Mouse (Mus musculus) E14TG2a.4 (cell line): ENCODE data around the gene Hspg2.
A peak's percentile ranks its signal among the peaks of the same experiment; 100 is the strongest.

Experiments
- H3K27me3 ChIP-seq: 2 replicates; pipeline ENCODE4 v1.6.1; 2014; ENCODE audit warnings: low read length, control low read depth; ENCODE audit not compliant: insufficient read depth
- H3K36me3 ChIP-seq: 2 replicates; pipeline ENCODE4 v1.6.1; 2014; ENCODE audit warnings: low read length, control low read depth; ENCODE audit not compliant: insufficient read depth
- H3K4me1 ChIP-seq: replicated peaks from 2 replicates; pipeline ENCODE4 v1.6.1; 2014; ENCODE audit warnings: low read depth, low read length, control low read depth
- H3K4me3 ChIP-seq: replicated peaks from 2 replicates; pipeline ENCODE4 v1.5.1; 2014; ENCODE audit warnings: mild to moderate bottlenecking, low read length
- H3K9me3 ChIP-seq: 2 replicates; pipeline ENCODE4 v1.6.1; 2014; ENCODE audit warnings: low read length, control low read depth
- CTCF ChIP-seq: conservative IDR thresholded peaks from 2 replicates; pipeline ENCODE4 v1.5.1; 2014; ENCODE audit warnings: low read length
- NANOG ChIP-seq: IDR thresholded peaks from 2 replicates; pipeline ENCODE4 v1.6.1; 2014; ENCODE audit warnings: borderline replicate concordance, low read length, mixed read lengths
- POU5F1 ChIP-seq: IDR thresholded peaks from 2 replicates; pipeline ENCODE4 v1.6.1; 2014; ENCODE audit warnings: low read length, borderline replicate concordance

Hspg2 gene

DNA sequence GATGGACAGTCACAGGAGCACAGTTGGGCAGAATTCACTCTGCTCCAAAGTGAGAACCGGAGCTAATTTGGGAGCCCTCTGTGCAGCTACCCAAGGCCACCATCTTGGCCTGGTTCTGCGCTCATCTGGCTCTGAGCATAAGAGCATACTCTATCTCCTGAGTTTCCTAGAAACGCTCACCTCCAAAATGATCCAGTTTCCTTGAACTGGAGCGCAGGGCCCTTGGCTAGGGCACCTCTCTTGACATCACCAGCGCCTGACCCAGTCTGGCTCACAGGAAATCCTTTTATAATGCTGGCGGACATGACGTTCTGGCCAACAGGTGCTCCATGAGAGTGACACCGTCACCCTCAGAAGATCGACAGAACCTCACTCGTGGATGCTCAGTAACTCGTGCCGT lies 12.0 kb upstream of the Hspg2 start:
- no peaks in the 10 kb centered on the region for H3K27me3 ChIP-seq
- no peak for TF ChIP-seq NANOG
- TF ChIP-seq CTCF: no peak
- TF ChIP-seq POU5F1: no peak
- peaks cover 72% of the 10 kb centered on the region for H3K4me1 ChIP-seq
- H3K36me3 ChIP-seq: no peaks in the 10 kb centered on the region
- no peaks in the 10 kb centered on the region for H3K9me3 ChIP-seq
- no peak overlapping the region for H3K4me3 ChIP-seq

DNA sequence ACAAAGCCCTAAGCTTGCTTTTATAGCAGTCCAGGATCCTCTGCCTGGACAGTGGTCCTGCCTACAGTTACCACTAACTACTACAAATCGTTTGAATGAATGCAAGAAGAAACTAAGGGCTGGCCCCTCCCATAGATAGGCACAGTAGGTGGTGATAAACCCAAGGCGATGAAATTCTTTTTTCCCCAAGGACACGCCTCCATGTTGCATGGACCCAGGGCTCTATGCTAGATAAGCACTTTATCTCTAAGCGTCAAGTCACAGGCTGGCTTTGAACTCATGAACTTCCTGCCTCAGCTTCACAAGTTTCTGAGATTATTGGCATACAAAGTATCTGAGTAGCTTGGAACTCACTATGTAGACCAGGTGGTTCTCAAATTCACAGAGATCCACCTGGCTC lies 11.3 kb upstream of the Hspg2 start:
- 0 out of 2 replicates have a peak, but pooled peaks cover 3% of the 10 kb centered on the region for H3K27me3 ChIP-seq
- no peak overlapping the region for H3K4me3 ChIP-seq
- H3K4me1 ChIP-seq: peaks cover 77% of the 10 kb centered on the region
- no peaks in the 10 kb centered on the region for H3K9me3 ChIP-seq
- no peaks in the 10 kb centered on the region for H3K36me3 ChIP-seq
- TF ChIP-seq NANOG: no peak
- TF ChIP-seq POU5F1: no peak
- TF ChIP-seq CTCF: no peak

DNA sequence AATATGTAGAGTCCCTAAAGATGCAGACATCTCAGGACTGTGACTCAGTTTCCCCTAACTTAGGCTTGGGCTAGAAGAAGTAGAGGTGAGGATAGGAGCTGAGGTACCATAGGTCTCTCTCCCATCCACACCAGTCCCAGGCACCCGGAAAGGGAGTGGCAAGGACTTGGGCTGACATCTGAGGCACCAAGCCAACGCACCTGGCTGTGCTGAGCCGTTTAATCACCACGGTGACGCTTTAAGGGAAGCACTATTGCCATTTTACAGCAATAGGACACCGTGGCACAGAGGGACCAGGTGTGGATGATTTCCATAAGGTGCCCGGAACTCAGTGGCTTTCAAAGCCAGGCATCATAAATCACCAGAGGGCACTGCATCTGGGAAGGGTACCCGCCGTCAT lies 10.3 kb upstream of the Hspg2 start:
- TF ChIP-seq POU5F1 (no peak), NANOG (no peak), CTCF (no peak)
- Histone ChIP-seq H3K9me3 (no peaks in the 10 kb centered on the region), H3K4me3 (no peak overlapping the region), H3K36me3 (no peaks in the 10 kb centered on the region), H3K4me1 (peaks cover 78% of the 10 kb centered on the region), H3K27me3 (0 out of 2 replicates have a peak, but pooled peaks cover 3% of the 10 kb centered on the region)

DNA sequence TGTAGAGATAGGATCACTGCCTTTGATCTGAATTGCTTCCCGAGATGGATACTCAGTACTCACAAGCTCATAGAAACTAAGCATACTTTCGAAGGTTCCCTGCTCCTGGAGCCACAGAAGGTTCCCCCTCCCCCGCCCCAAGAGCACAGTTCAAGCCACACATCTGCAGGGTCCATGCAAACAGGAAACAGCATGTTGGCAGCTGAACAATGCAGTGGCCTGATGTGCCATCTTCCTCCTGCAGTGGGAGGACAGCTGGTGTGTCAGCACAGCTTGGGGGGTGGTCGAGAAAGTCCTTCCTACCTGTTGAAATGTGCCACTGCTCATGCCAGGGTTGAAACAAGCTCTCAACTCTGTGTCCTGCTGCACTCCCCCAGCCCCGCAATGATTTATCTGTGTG lies 9.7 kb upstream of the Hspg2 start:
- peaks cover 78% of the 10 kb centered on the region for H3K4me1 ChIP-seq
- TF ChIP-seq CTCF (no peak), POU5F1 (no peak), NANOG (no peak)
- no peak overlapping the region for H3K4me3 ChIP-seq
- 0 out of 2 replicates have a peak, but pooled peaks cover 3% of the 10 kb centered on the region for H3K27me3 ChIP-seq
- no peaks in the 10 kb centered on the region for H3K36me3 ChIP-seq
- no peaks in the 10 kb centered on the region for H3K9me3 ChIP-seq

DNA sequence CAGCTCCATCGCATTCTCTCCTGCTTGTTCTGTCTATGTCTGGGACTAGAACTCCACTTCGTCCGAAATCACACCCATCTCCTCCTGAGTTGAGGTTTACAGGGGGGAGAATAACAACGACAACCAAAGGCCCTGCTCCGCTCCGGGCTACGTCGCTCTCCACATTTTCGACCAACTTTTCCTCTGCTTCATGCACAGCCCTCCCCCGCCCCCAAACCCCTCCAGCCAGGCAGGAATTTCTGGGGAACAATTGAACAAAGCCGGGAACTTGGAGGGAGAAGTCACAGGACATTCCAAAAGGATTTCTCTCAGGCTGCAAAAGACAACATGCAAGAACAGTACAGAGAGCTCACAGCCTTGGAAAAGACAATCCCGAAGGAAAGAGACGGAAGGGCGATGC lies 7.9 kb upstream of the Hspg2 start:
- TF ChIP-seq NANOG (no peak), CTCF (no peak), POU5F1 (no peak)
- peaks cover 83% of the 10 kb centered on the region for H3K4me1 ChIP-seq
- peak overlapping the region; percentile 27; the same call in 1 of the 2 replicates for H3K4me3 ChIP-seq
- no peaks in the 10 kb centered on the region for H3K9me3 ChIP-seq
- H3K36me3 ChIP-seq: no peaks in the 10 kb centered on the region
- 0 out of 2 replicates have a peak, but pooled peaks cover 3% of the 10 kb centered on the region for H3K27me3 ChIP-seq

DNA sequence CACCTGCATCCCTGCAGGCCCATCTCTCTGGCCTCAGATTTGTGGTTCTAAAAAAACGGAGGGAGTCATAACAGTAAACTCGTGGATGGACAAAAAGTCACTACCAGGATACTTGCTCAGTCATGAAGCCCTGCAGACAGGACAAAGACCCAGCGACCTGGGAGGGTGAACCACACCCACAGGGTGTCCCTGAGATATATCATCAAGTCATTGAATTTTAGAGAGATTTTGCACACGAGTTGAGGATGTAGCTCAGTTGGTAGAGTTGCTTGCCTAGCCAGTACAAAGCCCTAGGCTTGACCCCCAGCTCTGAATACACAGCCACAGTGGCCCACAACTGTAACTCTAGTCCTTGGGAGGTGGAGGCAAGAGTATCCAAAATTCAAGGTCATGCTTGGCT lies 7.4 kb upstream of the Hspg2 start:
- Histone ChIP-seq H3K4me3 (peak overlapping the region; percentile 27; the same call in 1 of the 2 replicates), H3K9me3 (no peaks in the 10 kb centered on the region), H3K27me3 (0 out of 2 replicates have a peak, but pooled peaks cover 3% of the 10 kb centered on the region), H3K4me1 (peaks cover 84% of the 10 kb centered on the region), H3K36me3 (no peaks in the 10 kb centered on the region)
- no peak for TF ChIP-seq POU5F1
- no peak for TF ChIP-seq CTCF
- no peak; the same call in 1 of the 2 replicates for TF ChIP-seq NANOG

DNA sequence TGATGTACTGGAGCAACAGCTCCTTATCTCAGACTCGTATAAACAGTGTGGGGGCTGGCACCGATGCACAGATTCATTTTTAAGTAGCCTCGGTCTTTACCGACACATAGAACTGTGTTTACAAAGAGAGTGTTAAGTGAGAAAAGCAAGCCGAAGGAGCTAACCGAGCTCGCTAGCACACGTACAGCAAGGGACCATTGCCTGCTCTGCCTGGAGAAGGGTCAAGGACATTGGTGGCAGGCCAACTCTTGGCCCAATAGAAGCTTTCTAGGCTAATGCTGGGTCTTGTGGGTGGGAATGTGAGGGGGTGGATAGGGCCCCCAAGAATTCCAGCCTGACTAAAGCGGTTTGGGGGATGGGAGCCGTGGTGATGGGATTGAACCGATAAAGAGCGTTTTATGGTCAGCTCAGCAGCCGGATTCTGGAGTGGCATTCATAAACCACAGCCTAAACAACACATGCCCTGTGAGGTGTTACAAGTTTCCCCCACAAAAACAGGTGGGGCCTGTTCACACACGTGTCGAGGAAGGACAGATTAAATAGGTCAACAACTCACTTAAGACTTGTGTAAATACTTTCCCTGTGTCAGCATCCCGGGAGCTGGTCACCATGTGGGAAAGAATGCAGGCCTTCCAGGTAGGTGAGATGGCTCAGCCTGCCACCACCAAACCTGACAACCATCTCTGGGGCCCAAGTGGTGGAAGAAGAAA lies 6.4 kb upstream of the Hspg2 start:
- H3K4me3 ChIP-seq: no peak overlapping the region
- TF ChIP-seq CTCF: no peak
- no peak for TF ChIP-seq POU5F1
- no peak for TF ChIP-seq NANOG
- H3K27me3 ChIP-seq: peaks cover 6% of the 10 kb centered on the region
- H3K4me1 ChIP-seq: peaks cover 84% of the 10 kb centered on the region
- no peaks in the 10 kb centered on the region for H3K36me3 ChIP-seq
- no peaks in the 10 kb centered on the region for H3K9me3 ChIP-seq

DNA sequence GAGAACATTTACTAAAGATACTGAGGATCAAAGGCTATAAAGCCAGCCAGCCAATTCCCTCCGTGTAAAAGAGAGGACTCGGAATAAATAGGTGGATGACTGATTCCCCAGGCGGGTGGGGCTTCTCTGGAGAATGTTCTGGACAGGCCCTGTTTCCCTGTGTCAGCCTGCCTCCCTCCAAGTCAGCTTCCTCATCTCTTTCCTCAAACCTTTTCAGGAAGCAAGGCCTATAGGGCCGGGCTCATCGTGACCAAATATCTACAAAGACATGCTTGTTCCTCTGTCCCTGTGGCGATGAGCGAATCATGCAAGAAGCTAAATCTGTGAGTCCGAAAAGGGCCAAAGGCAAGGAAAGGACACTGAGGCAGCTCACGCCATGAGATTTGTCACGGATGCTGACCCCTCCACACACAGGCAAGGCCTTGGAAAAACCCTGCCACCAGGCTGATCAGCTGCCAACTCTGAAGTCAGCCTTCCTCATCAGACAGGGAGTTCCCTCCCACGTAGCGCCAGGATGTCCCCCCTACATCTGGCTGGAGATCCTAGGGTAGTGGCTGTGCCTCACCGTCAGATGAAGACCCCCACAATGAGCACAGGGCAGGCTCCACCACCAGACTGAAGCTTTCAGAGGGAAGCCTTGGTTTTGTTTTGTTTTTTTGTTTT lies 3.3 kb upstream of the Hspg2 start:
- peaks cover 84% of the 10 kb centered on the region for H3K4me1 ChIP-seq
- no peaks in the 10 kb centered on the region for H3K9me3 ChIP-seq
- no peak for TF ChIP-seq NANOG
- no peak for TF ChIP-seq POU5F1
- no peak for TF ChIP-seq CTCF
- H3K4me3 ChIP-seq: 0 out of 2 replicates have a peak overlapping the region, but pooled peaks have one; percentile 17
- H3K27me3 ChIP-seq: peaks cover 6% of the 10 kb centered on the region
- H3K36me3 ChIP-seq: no peaks in the 10 kb centered on the region

DNA sequence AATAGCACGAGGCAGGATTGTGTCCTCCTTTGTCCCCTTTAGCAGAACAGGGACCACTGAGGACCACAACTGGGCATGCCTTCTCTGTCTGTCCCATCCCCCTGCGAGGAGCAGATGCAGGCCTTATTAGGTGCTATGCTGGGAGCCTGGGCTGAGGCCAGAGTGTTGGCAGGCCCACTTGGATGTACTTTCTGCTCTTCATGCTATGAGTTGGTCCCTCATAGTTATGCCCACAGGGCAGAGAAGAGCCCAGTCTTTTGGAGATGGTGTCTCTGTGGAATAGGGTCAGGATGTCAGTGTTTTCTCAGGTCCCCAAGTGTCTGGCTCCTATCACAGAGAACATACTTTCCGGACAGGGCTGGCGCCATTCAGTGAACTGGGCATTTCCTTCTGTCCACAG lies 1.6 kb upstream of the Hspg2 start:
- Histone ChIP-seq H3K4me3 (no peak overlapping the region), H3K36me3 (no peaks in the 10 kb centered on the region), H3K4me1 (peaks cover 84% of the 10 kb centered on the region), H3K9me3 (no peaks in the 10 kb centered on the region), H3K27me3 (peaks cover 6% of the 10 kb centered on the region)
- TF ChIP-seq CTCF: no peak
